Mouse (Mus musculus) lung, postnatal 25 days (tissue): ENCODE data around the gene Gm21974.
"Not testable (repeated sequence)": the region's sequence is repeated elsewhere in the genome, so short reads cannot be mapped to it uniquely, and the experiment has no call there.

ENCODE experiments used
- DNase-seq: peaks from one replicate; pipeline ENCODE4 v3.0.0; 2022; ENCODE audit warnings: low spot score

The Gm21974 gene

GRCm38 (mm10) chr7:127876467-127877348 is 18.5 kb downstream of the Gm21974 start, which contains the start of gene Zfp668:
Gene Zfp668 (minus strand): TSS chr7:127876828.
- peak; percentile 92 for DNase-seq

- peak; percentile 71 for DNase-seq
Observed at GRCm38 (mm10) chr7:127876041-127876466, 19.2 kb downstream of the Gm21974 start, which contains the start of gene Zfp646. Gene Zfp646 (plus strand): TSS chr7:127876221.

GRCm38 (mm10) chr7:127875627-127876001 is 19.6 kb downstream of the Gm21974 start:
- peak; percentile 93 for DNase-seq

DNA sequence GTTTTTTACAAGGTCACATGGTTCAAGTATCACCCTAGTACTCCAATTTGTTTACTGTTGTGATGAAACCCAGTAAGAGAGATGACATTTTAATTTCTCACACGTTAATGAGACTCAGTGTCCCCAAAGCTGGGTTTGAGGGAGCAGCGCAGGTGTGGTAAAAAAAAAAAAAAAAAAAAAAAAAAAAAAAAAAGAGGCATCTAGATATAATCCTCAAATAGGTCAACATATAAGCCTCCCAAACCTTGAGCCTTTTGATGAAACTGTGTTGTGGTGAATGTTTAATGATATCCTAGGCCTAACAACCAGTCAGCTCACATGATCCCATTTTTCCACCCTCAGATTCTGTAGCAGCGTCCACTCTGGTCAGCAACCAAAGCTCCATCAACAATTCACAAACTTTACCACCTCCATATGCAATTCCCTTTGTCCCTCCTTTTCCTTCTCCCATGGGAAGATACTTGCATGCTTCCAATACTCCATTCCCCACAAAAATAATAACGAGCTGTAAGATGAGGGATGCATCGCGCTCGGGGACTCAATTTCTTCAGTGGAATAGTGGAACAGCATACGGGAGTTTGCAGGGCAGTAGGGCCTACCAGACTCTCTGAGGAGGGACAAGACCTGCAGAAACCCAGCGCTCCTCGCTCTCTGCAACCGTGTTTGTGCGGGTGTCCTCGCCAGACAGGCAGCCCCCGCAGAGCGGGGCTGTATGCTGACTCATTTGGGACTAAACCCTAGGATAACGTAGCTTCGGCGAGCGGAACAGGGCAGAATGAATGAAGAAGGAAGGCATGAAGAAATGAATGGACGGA is 20.2 kb downstream of the Gm21974 start:
- DNase-seq: no peak

GRCm38 (mm10) chr7:127870136-127870821 is 25.0 kb downstream of the Gm21974 start:
- no peak for DNase-seq

DNA sequence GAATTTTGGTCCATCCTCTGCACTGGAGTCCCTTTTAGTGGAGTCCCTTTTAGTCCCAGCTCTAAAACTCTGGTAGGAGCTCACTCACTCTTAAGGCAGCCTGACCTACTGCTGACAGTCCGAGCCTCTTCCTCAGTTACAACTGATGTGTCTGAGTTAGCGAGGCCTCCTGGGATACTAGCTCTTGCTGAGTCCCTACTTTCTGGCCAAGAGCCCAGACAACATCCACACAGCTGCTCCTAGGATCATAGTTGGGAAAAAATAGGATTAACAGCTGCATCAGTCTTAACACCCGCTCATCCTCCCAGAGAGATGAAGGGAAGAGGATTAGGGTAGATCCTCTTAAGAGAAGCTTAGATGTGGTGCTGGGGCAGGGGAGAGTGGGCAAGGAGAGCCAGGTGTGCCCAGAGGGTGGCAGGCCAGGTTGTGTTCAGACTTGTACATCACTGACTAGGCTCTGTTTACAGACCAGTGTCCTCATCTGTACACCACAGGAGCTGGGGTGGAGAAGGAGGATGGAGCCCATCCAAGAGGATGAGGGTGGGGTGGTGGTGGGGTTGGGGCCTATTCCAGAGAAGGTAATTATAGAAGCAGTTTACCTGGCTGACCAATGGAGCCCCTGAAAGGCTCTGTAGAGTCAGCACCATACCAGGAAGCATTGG is 26.0 kb downstream of the Gm21974 start:
- DNase-seq: no peak

DNA sequence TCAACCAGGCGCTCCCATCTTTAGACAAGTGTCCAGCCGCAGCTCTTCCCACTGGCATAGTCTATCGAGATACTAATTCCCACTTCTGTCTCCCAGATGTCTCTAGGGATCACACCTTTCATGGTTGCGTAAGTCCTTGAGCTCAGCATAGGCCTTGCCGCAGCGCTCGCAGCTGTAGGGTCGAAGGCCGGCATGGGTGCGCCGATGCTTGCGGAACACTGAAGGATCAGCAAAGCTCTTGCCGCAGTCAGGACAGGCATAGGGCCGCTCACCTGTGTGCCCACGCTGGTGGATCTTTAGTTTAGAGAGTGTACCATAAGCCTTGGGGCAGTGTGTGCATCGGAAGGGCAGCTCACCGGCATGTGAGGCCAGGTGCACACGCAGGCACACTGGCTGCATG is 27.6 kb downstream of the Gm21974 start:
- no peak for DNase-seq

- no peak for DNase-seq
Observed at GRCm38 (mm10) chr7:127866434-127866833, 28.8 kb downstream of the Gm21974 start.

GRCm38 (mm10) chr7:127858258-127858657 is 37.0 kb downstream of the Gm21974 start:
- DNase-seq: no peak

GRCm38 (mm10) chr7:127850906-127851305 is 44.3 kb downstream of the Gm21974 start:
- DNase-seq: peak; percentile 31

- no peak for DNase-seq
Observed at GRCm38 (mm10) chr7:127849973-127850875, 45.0 kb downstream of the Gm21974 start.

- peak; percentile 88 for DNase-seq
Observed at GRCm38 (mm10) chr7:127842001-127842718, 53.1 kb downstream of the Gm21974 start.

GRCm38 (mm10) chr7:127841340-127842000 is 53.8 kb downstream of the Gm21974 start:
- DNase-seq: peak; percentile 94

- no peak for DNase-seq
Observed at GRCm38 (mm10) chr7:127840886-127841285, 54.4 kb downstream of the Gm21974 start.

- DNase-seq: not testable (repeated sequence)
Observed at GRCm38 (mm10) chr7:127840031-127840430, 55.2 kb downstream of the Gm21974 start.

DNA sequence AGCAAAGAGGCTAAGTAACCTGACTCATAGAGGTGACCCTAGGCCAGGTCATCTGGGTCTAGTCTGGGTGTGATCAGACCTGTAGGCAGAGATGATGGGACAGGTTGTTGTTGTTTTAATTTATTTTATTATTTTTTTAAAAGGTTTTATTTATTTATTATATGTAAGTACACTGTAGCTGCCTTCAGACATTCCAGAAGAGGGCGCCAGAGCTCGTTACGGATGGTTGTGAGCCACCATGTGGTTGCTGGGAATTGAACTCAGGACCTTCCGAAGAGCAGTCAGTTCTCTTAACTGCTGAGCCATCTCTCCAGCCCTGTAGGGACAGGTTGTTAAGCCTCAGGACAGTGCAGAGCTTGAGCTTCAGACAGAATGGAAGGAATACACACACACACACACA is 57.4 kb downstream of the Gm21974 start:
- not testable (repeated sequence) for DNase-seq

DNA sequence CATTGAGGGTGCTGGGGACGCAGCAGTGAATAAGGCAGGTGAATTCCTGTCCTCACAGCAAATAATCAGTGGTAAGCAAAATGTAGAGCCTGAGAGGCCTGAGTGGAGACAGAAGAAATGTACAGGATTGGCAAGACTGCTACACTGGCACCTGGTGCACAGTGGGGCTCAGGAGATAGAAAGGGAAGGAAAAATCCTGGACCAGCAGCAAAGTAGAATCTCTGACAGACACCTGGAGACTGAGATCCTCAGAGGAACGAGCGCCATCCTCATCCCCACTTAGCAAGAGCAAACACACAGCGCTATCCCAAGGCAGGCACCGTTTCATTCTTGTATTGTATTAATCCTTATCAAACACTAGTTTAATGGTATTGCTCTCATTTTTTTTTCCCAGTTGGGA is 57.8 kb downstream of the Gm21974 start:
- no peak for DNase-seq
